Mouse (Mus musculus) kidney, postnatal 0 days (tissue): Measurements from ENCODE around the gene Flnc. TPM values are rescaled to one million over a fixed set of nuclear protein-coding genes. Genes with fewer than 3 reads are reported as not detected.

ENCODE experiments used
- ATAC-seq: fragments of 200-750 bp; cut with Nextera tagmentation; replicated peaks from 2 replicates; pipeline ENCODE4 v1.8.0; 2017; ENCODE audit warnings: low read depth, moderate number of reproducible peaks, moderate TSS enrichment, moderate library complexity; ENCODE audit not compliant: low FRiP score
- DNase-seq: peaks from one replicate; pipeline ENCODE4 v3.0.0-alpha.2; 2016; ENCODE audit warnings: low spot score
- H3K27ac ChIP-seq: fragments of 300-500 bp; sonication (generic); 2 replicates; pipeline ENCODE4 v1.5.1; 2014; ENCODE audit warnings: mild to moderate bottlenecking
- H3K27me3 ChIP-seq: fragments of 300-500 bp; sonication (generic); 2 replicates; pipeline ENCODE4 v1.6.1; 2014; ENCODE audit warnings: low read length, mixed read lengths; ENCODE audit not compliant: insufficient read depth
- H3K36me3 ChIP-seq: fragments of 300-500 bp; sonication (generic); 2 replicates; pipeline ENCODE4 v1.6.1; 2014; ENCODE audit warnings: low read length, mixed read lengths; ENCODE audit not compliant: insufficient read depth
- H3K4me1 ChIP-seq: fragments of 300-500 bp; sonication (generic); replicated peaks from 2 replicates; pipeline ENCODE4 v1.6.1; 2014; ENCODE audit warnings: antibody characterized with exemption, low read length, mixed read lengths; ENCODE audit not compliant: insufficient read depth
- H3K4me2 ChIP-seq: fragments of 300-500 bp; sonication (generic); 2 replicates; pipeline ENCODE4 v1.6.1; 2014; ENCODE audit warnings: mild to moderate bottlenecking, low read length, moderate library complexity, mixed read lengths
- H3K4me3 ChIP-seq: fragments of 300-500 bp; sonication (generic); replicated peaks from 2 replicates; pipeline ENCODE4 v1.5.1; 2014; ENCODE audit warnings: low read depth, low read length
- H3K9ac ChIP-seq: fragments of 300-500 bp; sonication (generic); 2 replicates; pipeline ENCODE4 v1.6.1; 2014; ENCODE audit warnings: low read depth, low read length
- H3K9me3 ChIP-seq: fragments of 300-500 bp; sonication (generic); replicated peaks from 2 replicates; pipeline ENCODE4 v1.6.1; 2016; ENCODE audit warnings: low read length, inconsistent platforms, mixed read lengths
- CTCF ChIP-seq: IDR thresholded peaks from 2 replicates; pipeline ENCODE4 v1.5.1; 2016; ENCODE audit warnings: antibody characterized with exemption, low read depth, mild to moderate bottlenecking, moderate library complexity
- WGBS: fragments of 180-500 bp; shearing (Covaris S2); extraction: QIAGEN DNeasy Blood & Tissue Kit; methylation state at CpG from one replicate; pipeline ENCODE4 v1.1.7; 2014; 5-methylcytosine and 5-hydroxymethylcytosine counted together
- polyA plus RNA-seq: library from polyadenylated mRNA; unstranded; fragments of >200 nt; fragmentation: Nextera tagmentation; extraction: Ambion mirVana; gene quantifications from 2 replicates; pipeline ENCODE4 v1.2.1, GENCODE M21; 2015

Flnc gene
- polyA plus RNA-seq, 1 experiment from 2014 or later = 2.5 TPM

GRCm38 (mm10) chr6:29391802-29392201 lies 41.3 kb upstream of the Flnc start:
- TF ChIP-seq CTCF = peak; percentile 42; the same call in 1 of the 2 replicates
- H3K36me3 ChIP-seq = no peaks in the 10 kb centered on the region
- 0 out of 2 replicates have a peak, but pooled peaks cover 5% of the 10 kb centered on the region for H3K4me1 ChIP-seq
- H3K27me3 ChIP-seq = no peaks in the 10 kb centered on the region
- no peak overlapping the region for H3K4me2 ChIP-seq
- 70% methylated on average over 4 of the region's 4 CpGs for WGBS
- no peaks in the 10 kb centered on the region for H3K9me3 ChIP-seq
- peak; percentile 33 for DNase-seq
- no peak overlapping the region for H3K27ac ChIP-seq
- H3K9ac ChIP-seq = no peak overlapping the region
- ATAC-seq = no peak
- H3K4me3 ChIP-seq = no peak overlapping the region

- H3K4me3 ChIP-seq = no peak overlapping the region
- no peaks in the 10 kb centered on the region for H3K9me3 ChIP-seq
- TF ChIP-seq CTCF = no peak
- H3K36me3 ChIP-seq = no peaks in the 10 kb centered on the region
- ATAC-seq (no peak), DNase-seq (no peak)
- no peak overlapping the region for H3K4me2 ChIP-seq
- no peak overlapping the region for H3K9ac ChIP-seq
- WGBS = 81% methylated on average over 1 of the region's 1 CpGs
- no peaks in the 10 kb centered on the region for H3K4me1 ChIP-seq
- H3K27me3 ChIP-seq = no peaks in the 10 kb centered on the region
- no peak overlapping the region for H3K27ac ChIP-seq
Measured at GRCm38 (mm10) chr6:29394286-29394685, 38.8 kb upstream of the Flnc start.

- no peak within 1 kb of the TSS for H3K27ac ChIP-seq
- H3K4me3 ChIP-seq = peak within 1 kb of the TSS; percentile 69
- no peaks in the 10 kb centered on the region for H3K36me3 ChIP-seq
- TF ChIP-seq CTCF = no peak
- peak within 1 kb of the TSS; percentile 92 for H3K4me2 ChIP-seq
- no peaks in the 10 kb centered on the region for H3K4me1 ChIP-seq
- ATAC-seq (peak; percentile 89), DNase-seq (peak; percentile 73)
- H3K27me3 ChIP-seq = no peaks in the 10 kb centered on the region
- no peaks in the 10 kb centered on the region for H3K9me3 ChIP-seq
- under 1% methylated on average over 29 of the region's 49 CpGs for WGBS
- H3K9ac ChIP-seq = peak within 1 kb of the TSS; percentile 56
Measured at GRCm38 (mm10) chr6:29395910-29396713, 36.9 kb upstream of the Flnc start, which contains the start of gene Ccdc136. Gene Ccdc136 (plus strand): TSS chr6:29396309.

- H3K4me3 ChIP-seq = peak overlapping the region; percentile 69
- 5% methylated on average over 21 of the region's 24 CpGs for WGBS
- no peak overlapping the region for H3K27ac ChIP-seq
- no peak for TF ChIP-seq CTCF
- ATAC-seq = peak; percentile 71
- H3K27me3 ChIP-seq = no peaks in the 10 kb centered on the region
- H3K36me3 ChIP-seq = no peaks in the 10 kb centered on the region
- H3K9ac ChIP-seq = peak overlapping the region; percentile 56
- peak overlapping the region; percentile 92 for H3K4me2 ChIP-seq
- DNase-seq = peak; percentile 62
- no peaks in the 10 kb centered on the region for H3K4me1 ChIP-seq
- H3K9me3 ChIP-seq = no peaks in the 10 kb centered on the region
Measured at GRCm38 (mm10) chr6:29396714-29397540, 36.1 kb upstream of the Flnc start.

GRCm38 (mm10) chr6:29397575-29397974 lies 35.5 kb upstream of the Flnc start:
- peak overlapping the region; percentile 92 for H3K4me2 ChIP-seq
- no peak overlapping the region for H3K27ac ChIP-seq
- WGBS = 14% methylated on average over 6 of the region's 6 CpGs
- 0 out of 2 replicates have a peak overlapping the region, but pooled peaks have one; percentile 56 for H3K9ac ChIP-seq
- no peak for TF ChIP-seq CTCF
- no peaks in the 10 kb centered on the region for H3K4me1 ChIP-seq
- no peaks in the 10 kb centered on the region for H3K36me3 ChIP-seq
- no peaks in the 10 kb centered on the region for H3K27me3 ChIP-seq
- DNase-seq (peak; percentile 24), ATAC-seq (no peak)
- H3K9me3 ChIP-seq = no peaks in the 10 kb centered on the region
- peak overlapping the region; percentile 69; the same call in 1 of the 2 replicates for H3K4me3 ChIP-seq

- no peaks in the 10 kb centered on the region for H3K27me3 ChIP-seq
- TF ChIP-seq CTCF = no peak
- H3K9ac ChIP-seq = no peak overlapping the region
- H3K9me3 ChIP-seq = no peaks in the 10 kb centered on the region
- H3K4me2 ChIP-seq = no peak overlapping the region
- no peak for ATAC-seq
- H3K27ac ChIP-seq = no peak overlapping the region
- 88% methylated on average over 4 of the region's 4 CpGs for WGBS
- H3K4me1 ChIP-seq = no peaks in the 10 kb centered on the region
- DNase-seq = no peak
- no peak overlapping the region for H3K4me3 ChIP-seq
- H3K36me3 ChIP-seq = no peaks in the 10 kb centered on the region
Measured at GRCm38 (mm10) chr6:29399851-29400250, 33.2 kb upstream of the Flnc start.
